Mouse (Mus musculus): ENCODE data around the gene Aff3.
A peak's percentile ranks its signal among the peaks of the same experiment; 100 is the strongest.

Aff3 gene

DNA sequence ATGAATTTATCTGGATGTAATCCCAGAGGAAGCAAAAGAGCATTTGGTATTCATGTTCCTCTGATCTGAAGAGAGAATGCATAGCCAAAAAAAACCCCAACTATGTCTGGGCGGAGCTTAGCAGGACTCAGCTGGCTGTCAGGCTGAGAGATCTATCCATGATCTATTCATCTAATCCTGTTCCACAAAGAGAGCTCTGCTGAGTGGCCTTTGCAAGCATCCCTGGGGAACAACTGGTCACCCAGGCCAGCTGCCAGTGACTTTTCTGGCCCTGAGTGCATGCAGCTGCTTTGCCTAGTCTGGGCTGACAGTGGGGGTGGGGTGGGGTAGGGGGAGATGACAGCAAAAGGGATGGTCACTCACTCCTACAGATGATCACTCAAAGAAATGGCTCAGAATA, 442.6 kb downstream of the Aff3 start:
- no peak for DNase-seq (ENCODE audit: low spot score)

DNA sequence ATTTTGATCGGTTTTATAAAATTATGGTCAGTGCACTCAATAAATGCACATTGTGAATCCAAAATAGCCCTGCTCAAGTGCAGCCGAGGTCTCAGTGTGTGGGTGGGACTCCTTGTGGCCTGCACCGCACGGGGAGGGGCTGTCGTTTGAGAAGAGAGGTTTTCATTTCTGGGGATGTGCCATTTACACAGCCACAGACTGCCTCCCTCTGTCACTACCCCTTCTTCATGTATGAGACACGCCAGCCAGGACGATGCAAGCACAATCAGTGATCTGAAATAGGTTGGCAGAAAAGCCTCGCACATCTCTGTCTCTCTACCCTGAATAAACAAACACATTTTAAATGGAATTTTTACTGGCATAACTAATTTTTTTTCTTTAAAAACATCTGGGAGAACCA, 443.3 kb downstream of the Aff3 start:
- no peak for DNase-seq (ENCODE audit: low spot score)

DNA sequence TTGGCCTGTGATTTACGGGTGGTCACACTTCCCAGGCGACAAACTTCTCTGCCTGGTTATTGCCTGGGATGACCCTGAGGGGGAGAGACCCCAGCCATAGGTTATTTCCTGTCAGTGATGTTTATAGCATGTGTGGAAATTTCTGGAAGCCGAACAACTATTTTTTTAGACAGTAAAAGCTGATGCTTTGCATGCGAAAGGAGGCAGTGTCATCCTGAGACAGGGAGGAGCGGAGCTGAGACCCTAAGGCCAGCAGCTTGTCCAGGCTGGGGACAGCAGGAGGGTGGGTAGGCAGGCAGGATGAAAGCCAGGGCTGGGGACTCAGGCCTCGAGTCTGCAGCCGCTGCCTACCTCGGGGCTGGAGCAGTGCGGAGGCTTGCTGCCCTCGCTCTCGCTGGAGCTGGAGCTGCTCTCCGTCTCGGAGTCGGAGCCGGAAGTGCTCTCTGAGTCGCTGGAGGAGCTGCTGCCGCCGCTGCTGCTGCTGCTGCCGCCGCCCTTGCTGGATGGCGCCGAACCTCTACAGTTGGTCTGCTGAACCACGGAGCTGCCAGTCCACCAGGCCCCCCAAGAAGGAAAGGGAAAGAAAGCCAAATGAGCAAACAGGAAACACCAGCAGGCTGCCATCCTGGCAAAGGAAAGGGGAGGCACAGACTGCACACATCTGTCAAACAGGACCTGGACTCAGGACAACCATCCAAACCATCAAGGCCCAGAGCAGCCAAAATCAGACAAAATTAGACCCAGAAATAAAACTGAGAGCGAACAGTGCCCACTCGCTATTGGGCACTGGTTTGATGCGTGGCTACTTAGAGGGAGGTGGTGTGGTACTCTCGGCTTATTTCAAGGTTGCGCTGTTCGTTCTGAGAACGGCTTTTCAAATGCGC, 446.6 kb downstream of the Aff3 start:
- DNase-seq (ENCODE audit: low spot score): no peak

DNA sequence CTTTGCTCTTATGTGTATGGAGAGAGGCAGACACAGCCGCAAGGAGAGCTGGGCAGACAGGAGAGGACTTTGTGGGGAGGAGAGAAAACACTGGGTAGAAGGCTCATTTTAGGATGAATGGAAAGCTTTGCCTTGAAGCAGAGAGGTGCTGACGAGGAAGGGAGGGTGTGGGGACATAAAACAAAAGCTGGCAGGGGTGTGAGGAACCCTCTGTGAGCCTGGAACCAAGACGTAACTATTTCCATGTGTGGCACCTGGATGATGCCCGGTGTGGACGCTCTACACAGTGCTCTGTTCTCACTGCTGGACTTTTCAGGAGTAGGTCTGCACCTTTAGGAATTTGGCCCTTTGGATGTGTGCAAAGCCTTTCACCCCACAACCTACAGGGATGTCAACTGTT, 447.7 kb downstream of the Aff3 start:
- DNase-seq (ENCODE audit: low spot score): no peak

DNA sequence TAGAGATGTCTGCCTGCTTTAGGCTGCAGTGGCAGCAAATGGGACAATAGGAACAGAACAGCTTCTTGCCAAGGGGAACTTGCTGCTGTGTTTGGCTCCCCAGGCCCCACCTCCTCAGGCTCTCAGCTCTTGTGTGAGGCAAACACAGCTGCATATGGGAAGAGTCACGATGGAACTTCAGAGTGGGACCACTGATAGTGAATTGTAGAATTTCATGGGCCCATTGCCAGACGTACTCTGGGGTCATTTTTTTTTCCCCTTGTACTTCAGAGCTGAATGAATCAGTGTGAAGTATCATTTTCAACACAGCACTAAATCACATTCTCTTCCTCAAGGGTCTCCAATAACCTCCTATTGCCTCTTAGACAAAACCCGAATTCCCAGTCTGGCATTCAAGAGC, 451.4 kb downstream of the Aff3 start:
- DNase-seq (ENCODE audit: low spot score): no peak

DNA sequence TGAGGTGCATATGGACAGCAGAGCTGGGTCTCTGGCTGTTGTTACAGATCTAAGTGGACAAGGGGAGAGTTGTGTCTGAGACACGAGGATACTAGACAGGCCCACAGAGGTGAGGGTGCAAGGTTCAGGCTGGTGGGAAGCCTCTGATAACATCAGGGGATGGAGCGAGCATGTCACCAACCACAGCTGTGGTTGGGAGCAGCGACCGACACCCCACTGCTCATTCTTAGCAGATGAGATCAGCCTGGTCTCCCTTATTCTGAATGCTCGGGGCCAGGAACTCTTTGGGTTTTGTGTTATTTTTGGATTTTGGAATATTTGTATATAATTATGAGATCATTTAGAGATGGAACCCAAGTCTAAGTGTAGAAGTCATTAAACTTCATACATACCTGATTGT, 452.4 kb downstream of the Aff3 start:
- no peak for DNase-seq (ENCODE audit: low spot score)

DNA sequence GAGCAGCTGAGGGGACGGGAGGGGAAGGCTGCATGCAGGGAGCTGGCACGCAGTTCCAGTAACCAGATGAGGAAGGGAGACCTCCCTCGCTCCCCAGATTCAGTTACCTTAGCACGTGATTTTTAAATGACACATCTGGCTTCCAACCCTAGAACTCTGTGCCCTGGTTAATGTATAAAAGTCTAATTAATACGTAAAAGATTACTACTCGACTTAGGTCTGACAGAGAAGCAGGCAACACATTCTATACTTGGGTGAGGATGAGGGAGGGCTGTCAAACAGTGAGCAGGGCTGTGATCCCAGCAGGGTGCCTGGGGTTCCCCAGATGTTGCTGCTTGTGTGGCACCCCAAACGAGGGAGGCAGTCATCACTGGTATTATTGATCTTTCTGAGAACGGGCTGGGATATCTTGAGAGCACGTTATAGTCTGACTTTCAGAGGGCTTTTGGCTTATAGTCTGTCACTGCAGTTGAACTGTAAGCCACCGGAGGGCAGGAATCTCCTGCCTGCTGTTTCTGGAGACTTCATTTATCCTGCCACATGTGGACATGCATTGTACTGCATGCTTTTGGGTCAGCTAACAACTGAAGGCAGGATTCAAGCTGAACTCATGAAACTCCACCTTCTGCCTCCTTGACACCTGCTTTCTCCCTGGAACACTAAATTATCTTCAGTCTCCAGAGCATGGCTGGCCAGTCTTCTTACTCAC, 462.1 kb downstream of the Aff3 start:
- no peak for DNase-seq (ENCODE audit: low spot score)

DNA sequence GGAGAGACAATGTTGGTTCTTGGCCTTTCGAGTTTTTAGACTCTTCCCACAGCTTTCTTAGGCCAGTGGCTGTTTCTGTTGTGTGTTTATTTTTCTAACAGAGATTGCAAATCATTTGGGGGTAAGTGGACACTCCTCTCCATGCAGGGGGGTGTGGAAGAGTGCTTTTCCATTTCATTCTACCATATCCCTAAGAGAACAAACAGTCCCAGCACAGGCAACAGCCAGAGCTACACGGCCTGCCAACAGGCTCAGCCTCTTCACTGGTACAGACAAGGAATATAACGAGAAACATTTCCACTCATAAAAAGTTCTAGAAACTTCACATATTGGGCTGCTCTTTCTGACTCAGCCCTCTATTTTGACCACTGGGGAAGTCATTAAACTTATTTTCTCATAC, 463.0 kb downstream of the Aff3 start:
- no peak for DNase-seq (ENCODE audit: low spot score)

DNA sequence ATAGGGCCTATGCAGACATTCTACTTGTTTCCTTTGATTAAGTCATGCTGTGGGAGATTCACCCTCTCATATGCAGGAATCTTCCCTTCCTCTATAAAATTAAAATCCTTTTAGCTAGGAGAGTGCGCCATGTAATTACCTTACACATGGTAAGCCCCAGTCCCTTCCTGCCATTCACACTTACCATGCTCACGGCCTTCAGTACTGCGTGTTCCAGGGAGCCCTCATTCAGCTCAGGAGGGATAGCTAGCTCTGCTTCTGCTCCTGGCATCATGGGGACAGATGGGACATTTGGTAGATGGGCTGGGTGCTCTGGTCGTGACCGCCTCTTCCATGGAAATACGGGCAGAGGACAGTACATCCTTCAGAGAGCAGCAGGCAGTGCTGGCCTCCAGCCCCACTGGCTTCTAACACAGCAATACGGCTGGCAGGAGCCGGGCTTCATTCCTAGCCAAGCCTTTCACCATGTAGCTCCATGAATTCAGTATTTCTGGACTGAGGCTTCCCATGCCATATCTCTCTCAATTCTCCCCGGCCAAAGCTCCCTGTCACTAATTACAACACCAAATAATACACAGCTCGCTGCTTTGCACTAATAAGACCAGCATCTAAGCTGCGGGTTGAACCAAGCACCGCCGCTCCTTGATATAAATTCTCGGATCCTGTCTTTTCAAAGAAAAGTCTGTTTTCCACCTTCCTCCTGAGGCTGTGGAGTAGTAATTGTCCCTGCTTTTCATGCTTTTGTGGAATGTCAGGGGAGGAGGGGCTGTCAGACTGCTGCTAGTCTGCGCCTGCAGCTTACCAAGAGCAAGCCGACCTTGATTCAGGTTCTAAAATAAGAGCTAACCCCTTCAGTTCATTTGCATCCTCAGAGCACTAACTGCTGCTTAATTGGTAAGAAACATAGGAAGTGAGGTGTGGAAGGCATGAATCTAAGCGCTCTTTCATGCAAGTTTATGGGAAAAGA, 464.8 kb downstream of the Aff3 start:
- DNase-seq (ENCODE audit: low spot score): no peak

DNA sequence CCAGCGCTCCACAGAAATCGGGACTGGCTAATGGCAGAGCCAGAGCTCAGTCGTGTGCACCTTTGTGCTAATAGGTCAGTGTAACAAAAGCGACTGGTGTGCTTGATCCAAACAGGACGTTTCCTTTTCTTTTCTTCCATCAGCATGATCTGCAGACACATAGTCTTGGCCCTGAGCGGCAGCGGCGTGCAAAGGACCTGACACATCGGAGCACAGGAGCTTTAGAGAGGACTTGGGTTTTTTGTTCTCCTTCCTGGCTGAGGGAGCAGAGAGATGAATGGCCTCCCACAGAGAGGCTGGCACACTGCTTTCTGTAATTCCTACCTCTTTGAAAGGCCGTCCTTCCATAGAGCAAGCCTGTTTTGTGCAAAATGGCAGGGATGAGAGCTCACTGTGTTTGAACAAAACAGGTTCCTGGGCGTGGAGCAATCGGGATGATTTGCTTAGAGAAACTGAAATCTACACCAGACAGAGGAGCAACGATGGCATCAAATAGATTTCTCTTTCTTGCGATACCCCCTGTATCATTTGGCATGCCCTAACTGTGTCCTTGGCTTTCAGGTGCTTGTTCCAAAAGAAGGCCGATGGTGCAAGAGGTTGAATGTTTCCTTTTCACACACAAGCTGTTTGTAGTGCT, 466.2 kb downstream of the Aff3 start:
- DNase-seq (ENCODE audit: low spot score): no peak

DNA sequence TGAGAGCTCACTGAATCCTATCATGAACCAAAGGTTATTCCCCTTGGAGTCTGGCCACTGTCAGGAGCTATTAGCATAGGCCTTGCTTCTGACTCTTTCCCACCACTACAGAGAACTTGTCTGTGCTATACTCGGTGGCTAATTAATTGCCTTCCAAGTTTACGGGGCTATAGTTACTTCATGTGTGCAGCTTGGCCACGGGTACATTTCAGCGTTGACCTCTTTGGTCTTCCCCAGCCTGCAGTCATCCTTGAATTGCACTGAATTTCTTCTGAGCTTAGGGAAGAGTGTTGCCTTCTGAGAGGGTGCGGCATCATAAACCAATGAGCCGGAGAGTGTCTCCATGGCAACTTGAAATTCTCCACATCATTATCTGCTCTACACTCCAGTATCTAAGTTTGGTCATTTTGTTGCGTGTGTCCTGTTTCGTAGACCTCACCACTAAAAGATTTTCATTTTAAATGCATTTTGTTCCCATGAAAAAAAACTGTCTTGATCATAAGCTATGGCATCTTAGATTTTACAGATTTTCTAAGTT, 467.5 kb downstream of the Aff3 start:
- DNase-seq (ENCODE audit: low spot score): no peak

DNA sequence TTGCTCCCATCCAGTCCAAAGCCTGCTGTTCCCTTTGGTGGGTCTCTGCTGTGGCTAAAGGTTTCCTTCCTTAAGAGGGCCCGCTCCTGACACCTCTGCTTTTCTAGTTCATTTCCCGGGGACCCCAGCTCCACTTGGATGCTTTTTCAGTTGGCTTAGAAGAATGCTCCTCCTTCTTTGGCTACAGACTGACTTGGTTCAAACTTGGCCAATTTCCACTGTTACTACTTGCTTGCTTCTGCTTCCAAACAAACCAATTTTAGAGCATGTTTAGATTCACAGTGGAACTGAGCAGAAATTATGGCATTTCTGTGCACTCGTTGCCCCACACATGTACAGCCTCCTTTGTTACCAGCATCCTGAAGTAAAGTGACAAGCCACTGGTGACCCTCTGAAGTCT, 469.0 kb downstream of the Aff3 start:
- DNase-seq (ENCODE audit: low spot score): no peak

DNA sequence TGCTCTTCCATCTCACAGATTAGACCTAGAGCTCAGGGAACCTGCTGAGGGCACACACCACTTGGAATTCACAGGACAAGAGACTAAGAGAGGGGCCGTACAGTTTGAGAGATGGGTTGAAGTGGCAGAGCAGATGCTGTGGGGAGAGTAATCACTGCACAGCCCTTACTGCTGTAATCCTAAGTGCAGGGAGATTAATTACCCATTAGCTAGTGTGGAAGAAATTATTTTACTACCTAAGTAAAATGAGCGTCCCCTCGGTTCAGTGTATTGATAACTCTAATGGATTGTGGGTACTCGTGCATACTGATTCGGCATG, 478.6 kb downstream of the Aff3 start:
- no peak for DNase-seq (ENCODE audit: low spot score)

DNA sequence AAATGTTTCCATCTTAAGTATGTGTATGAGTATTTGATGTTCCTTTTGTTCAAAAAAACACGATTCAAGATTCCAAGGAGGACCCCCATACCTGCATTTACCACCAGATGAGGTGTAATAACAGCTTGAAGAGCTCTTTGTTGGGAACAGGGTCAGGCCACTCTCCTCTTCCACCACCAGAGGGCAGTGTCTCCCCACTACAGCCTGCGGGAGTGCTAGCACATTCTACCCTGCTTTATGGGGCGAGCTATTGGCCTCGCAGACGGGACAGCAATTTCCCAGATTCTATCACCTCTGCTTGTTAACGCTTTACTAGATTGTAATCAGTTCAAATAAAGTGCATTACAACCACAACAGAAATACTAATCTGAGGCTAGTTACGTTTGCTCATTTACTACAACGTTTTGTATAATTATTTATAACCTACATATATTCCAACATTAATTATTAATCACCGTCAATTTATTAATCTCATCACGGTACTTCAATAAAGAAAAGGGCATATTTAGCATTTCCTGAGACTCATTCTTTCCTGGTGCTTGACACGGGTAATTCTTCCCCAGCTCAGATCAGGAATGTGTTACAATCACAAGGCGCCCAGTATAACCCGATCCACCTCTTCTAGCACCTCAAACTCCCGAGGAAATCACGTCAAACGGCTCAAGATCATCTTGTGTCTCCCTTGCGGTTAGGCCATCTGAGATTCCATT, 479.1 kb downstream of the Aff3 start:
- DNase-seq (ENCODE audit: low spot score): peak; percentile 63

DNA sequence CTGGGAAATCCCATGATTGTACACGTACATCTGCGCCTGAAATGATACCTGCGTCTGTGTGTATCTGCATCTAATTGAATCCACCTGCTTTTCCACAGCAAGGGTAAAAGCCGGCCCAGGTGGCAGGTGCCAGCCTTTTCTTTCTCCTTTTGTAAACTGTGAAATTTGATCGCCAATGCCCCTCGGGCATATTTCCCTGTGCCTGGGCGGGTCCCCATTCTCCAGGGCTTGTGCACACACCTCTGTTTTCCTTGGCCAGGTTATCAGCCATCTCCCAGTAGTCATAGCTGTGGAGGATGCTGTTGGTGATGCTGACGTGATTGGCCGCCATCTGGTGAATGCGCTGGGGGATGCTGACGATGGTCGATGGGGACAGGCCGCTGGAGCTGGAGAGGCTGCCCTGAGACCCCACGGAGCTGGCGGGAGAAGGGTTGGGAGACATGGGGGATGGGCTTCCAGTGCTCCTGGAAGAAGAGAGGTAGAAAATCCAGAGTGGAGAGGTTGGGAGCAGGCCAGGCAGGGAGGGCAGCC, 483.7 kb downstream of the Aff3 start:
- DNase-seq (ENCODE audit: low spot score): no peak

DNA sequence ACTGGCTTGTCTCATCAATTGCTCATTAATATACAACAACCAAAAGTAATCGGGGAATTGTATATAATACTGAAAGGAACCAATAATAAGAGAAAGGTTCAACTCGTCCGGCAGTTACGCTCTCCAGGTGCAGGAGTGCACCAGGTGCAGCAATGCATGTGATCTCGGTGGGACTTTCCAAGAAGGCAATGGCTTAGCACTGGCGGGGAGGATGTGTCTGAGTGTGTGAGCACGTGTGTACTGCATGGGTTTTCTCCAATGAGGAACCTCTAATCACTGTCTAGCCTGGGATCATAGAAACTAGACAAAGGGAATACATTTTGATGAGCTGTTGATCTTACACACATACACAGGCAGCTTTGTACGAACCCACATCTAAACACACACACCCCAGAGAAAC, 485.8 kb downstream of the Aff3 start:
- no peak for DNase-seq (ENCODE audit: low spot score)

DNA sequence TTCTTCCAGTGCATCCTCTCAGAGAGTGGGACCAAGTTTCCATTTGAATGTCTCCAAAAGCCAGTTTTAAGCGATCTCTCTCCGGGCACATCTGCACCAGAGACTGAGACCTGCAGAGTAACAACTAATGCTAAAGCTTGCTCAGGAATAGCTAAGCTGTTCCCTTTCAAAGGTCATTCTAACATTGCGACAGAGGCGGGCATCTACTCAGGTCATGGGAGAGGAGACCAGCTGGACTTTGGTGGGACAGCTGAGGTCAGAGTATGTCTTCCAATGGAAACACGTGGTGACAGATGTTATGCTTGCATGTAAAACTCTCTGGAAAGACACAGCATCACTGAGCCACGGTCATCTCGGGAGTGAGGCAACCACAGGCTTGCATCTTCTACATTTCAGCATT, 488.7 kb downstream of the Aff3 start:
- DNase-seq (ENCODE audit: low spot score): no peak

DNA sequence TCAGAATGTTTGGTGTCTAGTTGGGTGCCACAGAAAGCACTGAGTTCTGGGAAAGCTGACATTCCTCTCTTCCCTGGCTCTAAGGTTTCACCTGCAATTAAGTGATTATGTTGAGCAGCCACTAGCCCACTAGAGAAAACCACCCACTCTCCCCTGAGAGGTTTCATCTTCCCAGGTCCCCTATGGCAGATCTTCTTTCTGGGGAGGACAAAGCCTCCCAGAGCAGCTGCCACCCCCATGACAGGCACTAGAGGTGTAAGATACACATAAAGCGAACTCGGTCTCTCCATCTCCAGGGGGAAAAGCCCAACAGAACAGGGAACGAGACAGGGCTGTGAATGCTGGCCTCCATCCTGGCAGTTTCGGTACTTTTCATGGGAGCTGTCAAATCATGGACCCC, 492.9 kb downstream of the Aff3 start:
- DNase-seq (ENCODE audit: low spot score): no peak

DNA sequence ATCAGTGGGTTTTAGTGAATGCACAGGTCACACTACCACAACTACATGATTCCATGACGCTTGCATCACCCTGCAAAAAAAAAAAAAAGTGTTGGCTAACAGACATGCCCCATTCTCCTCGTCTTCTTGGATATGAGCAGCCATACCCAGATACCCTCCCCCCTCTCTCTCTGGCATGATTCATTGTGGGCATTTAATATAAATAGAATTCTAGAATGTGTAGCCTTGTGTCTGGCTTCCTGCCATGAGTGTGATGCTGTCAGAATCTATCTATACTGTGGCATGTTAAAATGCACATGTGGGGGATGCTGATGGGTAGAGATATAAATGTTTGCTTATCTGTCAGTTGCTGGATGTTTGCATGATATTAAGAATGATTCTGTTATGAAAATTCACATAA, 499.1 kb downstream of the Aff3 start:
- DNase-seq (ENCODE audit: low spot score): no peak

DNA sequence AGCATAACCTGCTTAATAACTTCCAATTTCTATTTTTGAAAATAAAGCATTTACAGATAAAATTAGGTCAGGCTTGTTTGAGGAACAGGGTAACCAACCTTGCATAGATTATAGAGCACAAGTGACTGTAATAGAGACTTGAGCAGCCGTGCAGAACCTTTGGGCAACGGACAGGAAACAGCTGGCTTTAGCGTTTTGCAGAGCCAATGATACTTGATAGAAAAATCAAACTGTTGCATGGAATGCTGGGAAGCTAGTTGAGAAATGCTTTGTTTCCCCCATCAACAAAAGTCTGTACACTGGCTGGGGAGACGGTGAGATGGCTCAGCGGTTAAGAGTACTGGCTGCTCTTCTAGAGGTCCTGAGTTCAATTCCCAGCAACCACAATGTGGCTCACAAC, 514.7 kb downstream of the Aff3 start:
- no peak for DNase-seq (ENCODE audit: low spot score)

DNA sequence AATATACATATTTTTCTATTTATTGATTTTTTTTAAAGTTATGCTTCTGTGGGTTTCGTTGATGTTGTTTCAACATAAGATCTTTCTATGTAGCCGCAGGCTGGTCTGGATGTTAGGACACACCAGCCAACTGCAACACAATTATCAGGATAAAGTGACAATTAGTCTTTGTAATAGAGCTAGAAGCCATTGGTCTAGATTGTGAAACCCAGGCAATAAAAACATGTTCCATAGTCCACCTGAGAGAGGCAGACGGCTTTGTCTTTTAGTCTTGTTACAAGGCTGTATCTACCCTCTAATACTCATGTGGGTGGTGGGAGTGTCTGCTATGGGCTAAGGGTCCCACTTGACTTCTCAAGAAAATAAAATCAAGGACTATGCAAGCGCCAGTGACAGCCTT, 518.7 kb downstream of the Aff3 start:
- DNase-seq (ENCODE audit: low spot score): no peak

All from layer of hippocampus, adult 9-10 months (tissue).